Mouse (Mus musculus) liver, embryonic 14.5 days (tissue): ENCODE data around the gene Fgfr2. TPM values are rescaled to one million over a fixed set of nuclear protein-coding genes. Genes with fewer than 3 reads are reported as not detected.
A peak's percentile ranks its signal among the peaks of the same experiment; 100 is the strongest.

Source experiments
- ATAC-seq: fragments of 200-750 bp; cut with Nextera tagmentation; 2 replicates; pipeline ENCODE4 v1.8.0; 2017; ENCODE audit warnings: moderate number of reproducible peaks, mild to moderate bottlenecking, moderate library complexity; ENCODE audit not compliant: insufficient read depth
- DNase-seq, 3 experiments: peaks; one replicate each; pipeline ENCODE4 v3.0.0-alpha.2; 2012 to 2013; ENCODE audit warnings: low read depth in 3 of 3, low spot score in 3 of 3
- H3K27ac ChIP-seq: fragments of 300-500 bp; sonication (generic); 2 replicates; pipeline ENCODE4 v1.5.1; 2014; ENCODE audit warnings: moderate library complexity, mild to moderate bottlenecking, control low read depth, inconsistent platforms
- H3K27me3 ChIP-seq: fragments of 300-500 bp; sonication (generic); 2 replicates; pipeline ENCODE4 v1.6.1; 2014; ENCODE audit warnings: mild to moderate bottlenecking, low read length, moderate library complexity; ENCODE audit not compliant: control insufficient read depth, insufficient read depth
- H3K36me3 ChIP-seq: fragments of 300-500 bp; sonication (generic); replicated peaks from 2 replicates; pipeline ENCODE4 v1.6.1; 2014; ENCODE audit warnings: low read depth; ENCODE audit not compliant: control insufficient read depth, insufficient read depth
- H3K4me1 ChIP-seq, 2 experiments: fragments of 200-500 bp in 1 of 2; fragments of 300-500 bp in 1 of 2; sonication (generic) in 1 of 2; replicated peaks; 2 replicates each; pipeline ENCODE4 v1.6.1; 2012 to 2014; ENCODE audit warnings: antibody characterized with exemption in 1 of 2, inconsistent platforms in 1 of 2, low read length in 1 of 2; ENCODE audit not compliant: control insufficient read depth in 2 of 2, insufficient read depth in 2 of 2
- H3K4me2 ChIP-seq: fragments of 300-500 bp; sonication (generic); 2 replicates; pipeline ENCODE4 v1.6.1; 2014; ENCODE audit warnings: low read depth, mild to moderate bottlenecking, control low read depth, moderate library complexity
- H3K4me3 ChIP-seq, 2 experiments: fragments of 200-500 bp in 1 of 2; fragments of 300-500 bp in 1 of 2; sonication (generic) in 1 of 2; 2 replicates each; pipeline ENCODE4 v1.5.1; 2012 to 2014; ENCODE audit warnings: low read depth in 2 of 2, low read length in 2 of 2, mild to moderate bottlenecking in 2 of 2, control low read depth in 1 of 2, inconsistent platforms in 1 of 2, moderate library complexity in 1 of 2; ENCODE audit not compliant: insufficient read depth in 1 of 2
- H3K9ac ChIP-seq: fragments of 300-500 bp; sonication (generic); replicated peaks from 2 replicates; pipeline ENCODE4 v1.6.1; 2014; ENCODE audit warnings: mild to moderate bottlenecking, control low read depth, moderate library complexity
- H3K9me3 ChIP-seq: fragments of 300-500 bp; sonication (generic); 2 replicates; pipeline ENCODE4 v1.6.1; 2016; ENCODE audit warnings: low read length, mixed read lengths; ENCODE audit not compliant: control insufficient read depth
- CTCF ChIP-seq: IDR thresholded peaks from 2 replicates; pipeline ENCODE4 v1.5.1; 2016; ENCODE audit warnings: antibody characterized with exemption, low read depth, control low read depth
- EP300 ChIP-seq: IDR thresholded peaks from 2 replicates; pipeline ENCODE4 v1.6.1; 2016; ENCODE audit warnings: antibody characterized with exemption, low read depth
- whole genome bisulfite sequencing: fragments of 180-500 bp; shearing (Covaris S2); extraction: QIAGEN DNeasy Blood & Tissue Kit; methylation state at CpG from one replicate; pipeline ENCODE4 v1.1.7; 2014; ENCODE audit not compliant: insufficient replicate concordance; 5-methylcytosine and 5-hydroxymethylcytosine counted together
- polyA plus RNA-seq, 2 experiments: library from polyadenylated mRNA; depleted of rRNA in 1 of 2; stranded (reverse) in 1 of 2; unstranded in 1 of 2; fragments of >200 nt; fragmentation: Nextera tagmentation in 1 of 2; extraction: Ambion mirVana in 1 of 2; gene quantifications; 2 replicates each; pipeline versions ENCODE4 v1.2.1 to v1.2.3; 2012 to 2014

Fgfr2 gene
- polyA plus RNA-seq, 2 experiments, result 7.9 to 8.8 TPM

GRCm38 (mm10) chr7:132615346-132615745 is 507.8 kb downstream of the Fgfr2 start:
- WGBS, result 34% methylated on average over 3 of the region's 3 CpGs
- DNase-seq, result no peak
- H3K4me2 ChIP-seq, result no peak overlapping the region

GRCm38 (mm10) chr7:132611530-132611929 is 511.6 kb downstream of the Fgfr2 start:
- H3K27ac ChIP-seq, result no peak overlapping the region

More at GRCm38 (mm10) chr7:132615346-132615745, 507.8 kb downstream of the Fgfr2 start:
- H3K36me3 ChIP-seq, result no peaks in the 10 kb centered on the region
- no peak overlapping the region for H3K27ac ChIP-seq
- no peak for ATAC-seq
- H3K4me3 ChIP-seq, result no peak overlapping the region
- no peaks in the 10 kb centered on the region for H3K27me3 ChIP-seq
- no peak overlapping the region for H3K9ac ChIP-seq
- TF ChIP-seq EP300, result no peak
- H3K9me3 ChIP-seq, result no peaks in the 10 kb centered on the region
- peaks cover 4 to 6% of the 10 kb centered on the region in 2 experiments for H3K4me1 ChIP-seq

GRCm38 (mm10) chr7:132610468-132611318 is 512.5 kb downstream of the Fgfr2 start, which contains the start of gene Lhpp:
Lhpp (plus strand) TSS chr7:132610638.
- H3K9me3 ChIP-seq, result no peaks in the 10 kb centered on the region
- 6% methylated on average over 44 of the region's 44 CpGs for WGBS
- ATAC-seq (peak; percentile 93), DNase-seq (peak; percentile 60 to 72 (median 63))
- peaks cover 7 to 11% of the 10 kb centered on the region in 2 experiments for H3K4me1 ChIP-seq
- H3K9ac ChIP-seq, result peak within 1 kb of the TSS; percentile 56
- TF ChIP-seq EP300 (0 out of 2 replicates have a peak, but pooled peaks have one; percentile 5), CTCF (no peak)
- no peaks in the 10 kb centered on the region; the same call in 1 of the 2 replicates for H3K27me3 ChIP-seq
- peak within 1 kb of the TSS; percentile 70 to 71 for H3K4me3 ChIP-seq
- peak within 1 kb of the TSS; percentile 90 for H3K4me2 ChIP-seq
- H3K36me3 ChIP-seq, result no peaks in the 10 kb centered on the region
- no peak within 1 kb of the TSS for H3K27ac ChIP-seq

More at GRCm38 (mm10) chr7:132611530-132611929, 511.6 kb downstream of the Fgfr2 start:
- ATAC-seq (no peak), DNase-seq (no peak)
- Histone ChIP-seq H3K9ac (no peak overlapping the region), H3K4me3 (no peak overlapping the region), H3K36me3 (no peaks in the 10 kb centered on the region), H3K27me3 (no peaks in the 10 kb centered on the region), H3K4me2 (no peak overlapping the region), H3K9me3 (no peaks in the 10 kb centered on the region), H3K4me1 (peaks cover 7 to 11% of the 10 kb centered on the region in 2 experiments)
- TF ChIP-seq EP300 (no peak), CTCF (no peak)
- WGBS, result 70% methylated on average over 8 of the region's 8 CpGs

- Histone ChIP-seq H3K27ac (no peak overlapping the region), H3K9ac (no peak overlapping the region), H3K9me3 (no peaks in the 10 kb centered on the region), H3K36me3 (no peaks in the 10 kb centered on the region), H3K27me3 (peaks cover 5% of the 10 kb centered on the region), H3K4me3 (no peak overlapping the region), H3K4me1 (peaks cover 7 to 11% of the 10 kb centered on the region in 2 experiments), H3K4me2 (no peak overlapping the region)
- ATAC-seq (no peak), DNase-seq (no peak)
- TF ChIP-seq EP300 (no peak), CTCF (no peak)
- WGBS, result 73% methylated on average over 4 of the region's 4 CpGs
These were observed 514.7 kb downstream of the Fgfr2 start for GRCm38 (mm10) chr7:132608316-132609020.

GRCm38 (mm10) chr7:132605689-132606088 is 517.5 kb downstream of the Fgfr2 start:
- Histone ChIP-seq H3K9me3 (no peaks in the 10 kb centered on the region), H3K27ac (no peak overlapping the region), H3K9ac (no peak overlapping the region), H3K36me3 (no peaks in the 10 kb centered on the region), H3K4me1 (peaks cover 4 to 5% of the 10 kb centered on the region in 2 experiments), H3K4me2 (no peak overlapping the region), H3K4me3 (no peak overlapping the region), H3K27me3 (peaks cover 32% of the 10 kb centered on the region)
- ATAC-seq (no peak), DNase-seq (no peak)
- 42% methylated on average over 5 of the region's 5 CpGs for WGBS
- no peak for TF ChIP-seq EP300
- no peak for TF ChIP-seq CTCF
